Mouse (Mus musculus) cerebellum, postnatal 14 days (tissue): ENCODE measurements around the gene Intu.

Source experiments
- DNase-seq, 2 experiments: peaks; one replicate each; pipeline ENCODE4 v3.0.0; 2021; ENCODE audit warnings: mixed read lengths in 2 of 2

The Intu gene

DNA sequence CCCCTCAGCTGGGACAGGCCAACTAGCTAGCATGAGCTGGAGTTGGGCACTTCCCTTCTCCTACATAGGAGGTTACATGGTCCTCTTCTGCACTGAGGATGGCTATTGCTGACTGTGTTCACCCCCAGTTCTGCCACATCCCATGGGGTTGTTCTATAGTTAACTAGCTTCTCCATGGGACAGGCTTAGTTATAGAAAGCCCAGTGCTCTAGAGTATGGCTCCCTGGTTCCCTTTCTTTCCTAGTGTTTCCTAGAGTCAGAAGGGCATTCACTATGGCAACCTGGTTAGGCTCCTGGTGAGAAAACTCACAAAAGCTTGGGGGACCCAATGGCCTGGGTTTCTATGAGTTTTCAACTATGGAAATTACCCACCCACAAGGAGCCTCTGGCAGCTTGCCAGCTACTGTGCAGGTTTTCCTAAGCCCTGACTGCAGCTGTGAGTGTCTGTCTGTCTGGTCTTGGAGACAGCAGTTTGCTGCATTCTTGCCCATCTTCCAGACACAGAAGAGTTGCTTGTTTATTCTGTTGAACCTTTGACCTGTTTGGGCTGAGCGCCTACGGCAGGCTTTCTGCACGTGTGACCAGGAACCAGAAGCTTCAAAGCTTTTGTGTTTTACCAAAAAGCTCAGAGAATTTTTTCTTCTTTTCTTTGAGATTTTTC, 154.9 kb downstream of the Intu start:
- peak in 1 of 2 experiments; percentile 40 for DNase-seq

DNA sequence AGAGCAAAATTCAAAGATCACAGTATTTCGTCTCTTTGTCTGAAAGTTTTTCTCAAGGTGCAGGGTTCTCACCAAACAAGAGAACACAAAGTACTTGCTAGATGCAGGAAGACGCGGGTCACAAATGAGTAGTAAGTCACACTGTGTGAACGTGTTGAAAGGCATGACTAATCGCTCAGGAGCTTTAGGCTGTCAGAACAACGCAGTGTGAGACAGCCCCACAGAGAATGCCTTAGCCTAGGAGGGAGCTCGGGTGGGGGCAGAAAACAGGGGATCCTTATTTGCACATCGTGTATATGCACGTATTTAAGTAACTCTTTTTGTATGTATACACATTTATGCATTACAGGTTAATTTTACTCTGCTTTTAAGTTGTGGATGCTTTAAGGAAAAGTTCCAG, 155.8 kb downstream of the Intu start:
- no peak for DNase-seq

DNA sequence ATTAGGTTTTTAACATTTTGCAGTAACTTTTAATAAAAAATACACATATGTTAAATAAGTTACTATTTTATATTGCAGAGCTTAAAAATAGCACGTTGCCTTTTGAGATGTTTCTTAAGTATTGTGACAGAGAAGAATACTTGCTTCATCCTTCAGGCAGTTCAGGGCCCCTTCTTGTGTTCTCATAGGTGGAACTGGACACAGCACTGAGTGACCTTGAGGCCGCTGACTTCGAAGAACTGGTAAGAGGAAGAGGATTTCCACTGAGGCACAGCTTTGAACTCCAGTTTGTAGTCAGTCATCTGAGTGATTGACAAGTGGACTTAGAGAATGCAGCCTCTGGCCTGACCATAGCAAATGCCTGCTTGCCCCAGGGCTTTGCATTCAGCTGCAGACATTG, 156.5 kb downstream of the Intu start:
- no peak for DNase-seq

DNA sequence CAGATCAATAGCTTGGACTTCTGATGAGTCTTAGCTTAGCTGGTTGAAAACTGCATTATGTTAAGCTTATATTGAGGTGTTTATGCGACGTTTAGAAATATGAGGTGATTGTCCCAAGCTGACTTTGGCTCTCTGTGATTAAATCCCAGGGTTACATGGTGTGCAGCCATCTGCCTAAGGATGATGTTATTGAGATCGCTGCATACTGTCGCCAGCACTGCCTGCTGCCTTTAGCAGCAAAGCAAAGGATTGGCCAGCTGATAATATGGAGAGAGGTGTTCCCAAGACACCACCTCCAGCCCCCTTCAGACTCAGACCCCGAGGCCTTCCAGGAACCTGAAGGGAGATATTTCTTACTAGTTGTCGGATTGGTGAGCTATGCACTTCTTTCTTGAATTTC, 160.5 kb downstream of the Intu start:
- DNase-seq, result peak; percentile 63 to 72

DNA sequence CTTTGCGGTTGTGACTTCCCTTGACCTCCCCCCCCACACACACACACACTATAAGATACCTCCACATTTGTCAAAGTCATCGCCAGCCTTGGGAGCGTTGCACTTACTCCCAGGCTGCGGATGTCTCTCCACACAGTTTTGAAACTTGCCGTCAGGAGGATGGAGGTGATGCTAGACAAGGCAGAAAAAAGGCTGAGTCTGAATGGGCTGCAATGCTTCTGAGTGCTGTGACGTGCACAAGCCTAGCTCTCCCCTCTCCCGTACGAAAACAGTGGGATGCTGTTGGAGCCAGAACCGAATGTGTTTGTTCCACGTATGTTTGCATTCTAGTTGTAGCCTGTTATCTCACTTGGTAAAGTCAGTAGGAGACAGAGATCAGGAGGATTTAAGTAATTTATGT, 162.3 kb downstream of the Intu start:
- no peak for DNase-seq

DNA sequence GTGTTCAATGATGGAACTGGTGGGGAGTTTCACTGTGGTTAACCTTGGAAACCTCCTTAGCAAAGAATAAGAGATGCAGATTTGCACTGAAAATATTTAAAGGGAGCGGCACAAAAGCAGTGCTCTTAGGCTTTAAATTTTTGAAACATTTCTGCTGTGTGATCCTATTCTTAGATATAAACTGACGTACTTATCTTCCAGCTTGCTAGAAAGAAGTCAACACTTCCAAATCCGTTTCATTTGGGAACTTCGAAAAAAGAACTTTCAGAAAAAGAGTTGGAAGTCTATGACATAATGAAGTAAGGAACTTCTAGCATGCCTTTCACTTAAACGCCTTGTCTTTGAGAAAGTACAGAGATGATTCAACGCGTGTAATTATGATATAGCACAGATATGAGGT, 162.9 kb downstream of the Intu start:
- DNase-seq, result no peak

DNA sequence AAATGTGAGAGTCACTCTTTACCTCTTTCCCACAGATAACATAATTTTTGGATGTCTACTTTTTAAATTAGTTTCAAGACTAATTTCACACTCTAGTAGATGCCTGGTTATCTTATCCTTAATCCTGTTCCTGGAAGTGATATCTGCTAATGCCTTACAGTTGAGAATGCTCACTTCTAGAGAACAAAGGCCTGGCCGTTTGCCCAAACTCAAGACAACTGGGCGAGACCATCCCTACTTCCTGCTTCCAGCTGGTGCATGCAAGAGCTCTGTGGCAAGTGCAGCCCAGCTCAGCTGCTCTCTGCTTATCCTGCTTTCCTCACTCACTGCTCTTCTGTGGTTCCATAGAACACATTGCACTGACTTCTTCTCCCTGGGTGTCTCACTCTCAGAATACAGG, 163.4 kb downstream of the Intu start:
- DNase-seq, result peak in 1 of 2 experiments; percentile 48

DNA sequence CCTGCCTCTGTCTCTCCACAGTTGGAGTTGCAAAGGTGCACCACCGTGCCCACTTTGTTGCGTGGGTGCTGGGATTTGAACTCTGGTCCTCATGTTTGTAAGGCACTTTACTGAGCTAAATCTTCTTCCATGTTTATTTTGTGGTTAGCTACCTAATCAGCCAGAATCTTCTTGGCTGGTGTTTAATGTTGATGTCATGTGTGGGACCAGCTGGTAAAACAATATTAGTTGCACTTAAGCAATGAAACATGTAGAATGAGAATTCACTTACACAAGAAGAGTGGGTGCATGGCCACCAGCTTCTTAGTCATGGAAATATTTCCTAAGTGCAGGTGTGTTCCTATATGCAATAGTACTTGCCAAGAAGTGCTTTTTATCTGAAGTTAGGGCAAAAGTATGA, 164.1 kb downstream of the Intu start:
- no peak for DNase-seq

DNA sequence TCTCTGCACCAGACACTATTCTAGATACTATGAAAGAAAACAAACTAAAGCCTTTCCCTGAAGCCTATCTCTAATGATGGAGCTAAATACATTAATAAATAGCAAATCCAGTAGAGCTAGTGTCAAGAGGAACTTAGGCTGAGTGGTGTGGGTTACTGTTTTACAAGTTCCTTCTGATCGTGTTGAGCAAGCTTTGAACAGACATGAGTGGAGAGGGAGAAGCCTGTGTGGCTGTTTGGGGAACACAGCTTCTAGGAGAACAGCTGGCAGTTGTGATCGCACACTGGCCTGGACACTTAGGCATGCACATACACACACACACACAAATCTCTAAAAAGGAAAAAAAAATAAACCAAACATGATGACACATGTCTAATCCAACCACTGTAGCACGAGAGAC, 167.7 kb downstream of the Intu start:
- DNase-seq, result no peak

DNA sequence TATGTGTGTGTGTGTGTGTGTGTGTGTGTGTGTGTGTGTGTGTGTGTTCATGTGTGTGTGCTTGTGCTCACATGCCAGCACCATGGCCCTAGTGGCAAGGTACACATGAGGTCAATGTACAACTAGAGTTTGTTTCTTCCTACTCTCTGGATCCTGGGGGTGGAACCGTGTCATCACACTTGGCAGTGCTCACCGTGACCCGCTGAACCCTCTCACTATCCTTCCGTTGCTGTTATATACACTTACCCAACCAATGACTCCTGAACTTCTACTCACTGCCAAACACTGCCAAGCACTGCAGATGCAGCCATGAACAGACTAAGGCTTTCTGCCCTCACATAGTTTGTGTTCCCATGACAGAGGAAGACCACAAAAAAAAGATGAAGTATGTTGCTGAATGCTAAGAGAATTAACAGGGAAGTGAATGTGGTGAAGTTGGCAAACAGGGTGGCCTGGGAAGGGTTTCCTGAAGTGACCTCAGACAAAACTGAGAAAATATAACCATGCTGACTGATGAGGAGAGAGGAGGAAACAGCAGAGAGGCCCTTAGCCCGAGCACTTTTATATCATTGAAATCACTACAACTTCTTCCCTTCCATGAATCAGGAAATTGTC, 173.8 kb downstream of the Intu start:
- DNase-seq, result no peak

DNA sequence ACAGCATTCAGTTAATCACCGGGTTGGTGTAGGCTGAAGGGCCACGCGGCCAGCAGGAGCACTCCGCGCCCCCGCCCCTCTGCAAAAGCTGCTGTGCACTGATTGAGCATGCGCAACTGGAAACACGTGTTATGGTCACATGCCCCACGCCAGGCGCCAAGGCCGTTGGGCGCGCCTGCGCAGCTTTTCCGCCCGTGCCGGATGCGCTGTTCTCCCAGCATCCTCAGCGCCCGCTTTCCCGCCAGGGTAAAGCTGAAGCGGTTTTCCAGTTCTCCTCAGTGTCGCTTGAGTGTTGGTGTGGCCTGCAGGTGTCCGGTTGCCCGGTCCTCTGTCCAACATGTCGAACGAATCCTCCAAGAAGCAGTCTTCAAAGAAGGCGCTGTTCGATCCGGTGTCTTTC, 177.6 kb downstream of the Intu start, which contains the start of gene Slc25a31:
Slc25a31 (plus strand) TSS at position 201 of the 400 bp plus-strand sequence.
- DNase-seq, result no peak

DNA sequence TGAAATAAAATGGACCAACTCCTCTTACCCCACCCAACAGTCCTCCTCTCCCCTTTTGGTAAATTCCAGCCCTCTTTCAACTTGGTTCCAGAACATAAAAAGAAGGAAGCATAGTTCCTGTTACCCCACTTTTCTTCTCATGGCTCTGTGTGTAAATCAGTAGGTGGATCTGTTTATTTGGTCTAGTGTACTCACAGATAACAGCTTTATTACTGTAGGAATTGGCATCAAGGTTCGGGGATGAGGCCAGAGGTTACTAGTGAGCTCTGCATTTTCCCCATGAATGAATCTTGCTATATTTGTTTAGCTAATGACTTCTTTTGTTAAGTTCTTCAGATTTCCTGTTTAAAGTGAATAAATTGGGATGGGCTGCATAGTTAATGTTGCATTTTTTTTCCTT, 185.0 kb downstream of the Intu start:
- DNase-seq, result no peak

DNA sequence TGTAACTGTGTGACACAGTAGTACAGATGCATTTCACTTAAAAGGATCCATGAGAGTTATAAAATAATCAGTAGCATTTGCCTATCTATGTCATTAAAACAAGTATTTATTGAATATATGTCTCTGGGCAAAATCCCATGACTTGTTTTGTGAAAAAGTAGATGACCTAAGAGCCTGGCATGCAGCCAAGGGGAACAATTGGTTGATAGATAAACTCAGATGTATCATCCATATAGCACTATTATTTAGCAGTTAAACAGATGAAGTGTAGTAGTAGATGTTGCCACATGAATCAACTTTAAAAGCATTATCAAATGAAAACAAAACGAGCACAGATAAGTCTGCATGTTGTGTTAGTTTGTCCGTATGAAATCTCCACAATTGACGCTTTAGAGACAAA, 187.9 kb downstream of the Intu start:
- DNase-seq, result no peak

DNA sequence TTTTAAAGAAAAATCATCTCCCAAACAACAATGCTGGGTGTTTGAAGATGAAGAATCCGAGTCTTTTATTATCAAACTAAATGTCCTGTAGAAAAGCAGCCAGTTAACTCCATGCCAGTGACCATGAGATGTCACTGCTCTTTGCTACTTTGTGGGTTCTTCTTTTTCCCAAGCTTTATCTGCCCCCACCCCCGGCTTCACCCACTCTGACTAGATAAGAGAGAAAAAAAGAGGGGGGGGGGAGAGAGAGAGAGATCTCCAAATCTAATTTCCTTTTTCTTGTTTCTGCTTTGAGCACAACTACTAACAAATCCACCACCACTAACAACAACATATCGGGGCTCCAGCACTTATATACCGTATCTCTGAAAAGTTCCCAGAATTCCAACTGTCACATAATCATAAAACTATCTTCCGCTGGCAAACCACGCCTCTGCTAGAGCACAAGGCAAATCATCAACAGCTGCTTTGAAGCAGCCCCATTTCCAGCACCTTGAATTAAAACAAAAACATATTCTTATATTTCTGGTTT, 207.4 kb downstream of the Intu start:
- no peak for DNase-seq

DNA sequence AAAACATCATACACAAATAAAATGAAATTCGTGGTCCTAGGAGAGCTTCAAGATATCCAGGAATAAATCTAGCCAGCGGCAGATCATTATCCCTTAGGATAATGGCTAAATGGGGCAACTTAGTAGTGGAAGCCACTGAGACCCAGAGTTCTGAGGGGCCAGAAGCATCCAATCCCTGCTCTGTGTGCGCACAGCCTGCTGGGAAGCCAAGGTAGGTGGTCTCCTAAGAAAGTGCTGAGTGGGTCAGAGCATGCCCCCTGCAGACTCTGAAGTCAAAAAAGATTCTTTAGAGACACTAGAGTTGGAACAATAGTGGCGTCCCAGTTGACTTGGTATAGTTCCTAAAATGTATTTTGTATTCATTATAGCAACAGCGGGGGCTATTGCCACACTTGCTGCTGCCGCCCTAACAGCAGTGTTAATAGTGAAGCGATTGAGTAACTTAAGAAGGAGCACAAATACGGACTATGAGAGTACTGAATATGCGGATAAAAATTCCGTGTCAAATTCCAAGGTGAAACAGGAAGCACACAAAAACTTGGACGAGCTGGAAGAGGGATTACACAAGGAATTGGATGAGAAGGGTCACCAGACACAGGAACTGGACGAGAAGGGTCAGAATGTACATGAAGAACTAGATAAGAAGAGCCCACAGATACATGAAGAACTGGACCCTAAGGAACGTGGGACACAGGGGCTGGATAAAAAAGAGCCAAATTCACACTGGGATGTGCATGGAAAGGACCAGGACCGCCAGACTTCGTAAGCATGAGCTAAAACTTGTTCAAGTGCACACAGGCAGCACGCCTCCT, 213.1 kb downstream of the Intu start, which contains the start of gene Hspa4l:
Hspa4l (plus strand) TSS at position 472 of the 812 bp plus-strand sequence.
- peak; percentile 4 to 10 for DNase-seq

DNA sequence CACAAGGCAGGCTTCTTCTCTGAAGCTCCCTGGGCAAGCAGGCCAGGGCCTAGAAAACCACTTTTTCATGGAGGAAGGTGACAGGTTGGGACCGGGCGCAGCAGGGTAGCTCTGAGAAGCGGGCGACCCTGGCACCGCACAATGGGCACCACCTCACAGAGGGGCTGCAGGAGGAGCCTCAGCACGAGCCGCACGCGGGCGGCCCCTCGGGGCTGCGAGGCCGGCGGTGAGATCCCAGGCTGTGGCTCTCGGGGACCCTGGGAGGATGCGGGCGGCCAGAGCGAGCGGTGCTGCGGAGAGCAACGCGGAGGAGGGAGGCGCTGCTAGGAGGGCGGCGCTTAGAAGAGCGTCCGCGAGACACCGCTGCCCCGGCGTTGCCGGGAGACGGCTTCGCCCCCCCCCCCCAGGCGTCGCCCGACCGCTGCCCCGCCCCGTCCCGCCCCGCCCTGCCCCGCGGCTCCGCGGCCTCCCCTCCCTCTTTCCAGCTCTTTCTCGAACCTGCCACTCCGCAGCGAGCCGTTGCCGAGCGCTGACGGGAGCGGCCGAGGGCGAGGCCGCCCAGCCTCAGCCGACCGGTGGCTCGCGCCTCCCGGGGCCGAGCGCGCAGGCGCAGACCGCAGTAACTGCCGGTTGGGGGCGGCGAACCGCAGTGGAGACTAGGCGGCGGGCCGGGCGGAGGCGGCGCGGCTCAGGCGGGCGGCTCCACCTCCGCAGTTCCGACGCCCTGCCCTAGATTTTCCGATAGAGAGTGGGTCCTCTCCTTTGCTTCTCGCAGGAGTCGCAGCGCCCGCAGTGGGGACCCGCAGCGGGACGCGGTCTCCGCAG, 214.0 kb downstream of the Intu start:
- peak; percentile 95 to 97 for DNase-seq

DNA sequence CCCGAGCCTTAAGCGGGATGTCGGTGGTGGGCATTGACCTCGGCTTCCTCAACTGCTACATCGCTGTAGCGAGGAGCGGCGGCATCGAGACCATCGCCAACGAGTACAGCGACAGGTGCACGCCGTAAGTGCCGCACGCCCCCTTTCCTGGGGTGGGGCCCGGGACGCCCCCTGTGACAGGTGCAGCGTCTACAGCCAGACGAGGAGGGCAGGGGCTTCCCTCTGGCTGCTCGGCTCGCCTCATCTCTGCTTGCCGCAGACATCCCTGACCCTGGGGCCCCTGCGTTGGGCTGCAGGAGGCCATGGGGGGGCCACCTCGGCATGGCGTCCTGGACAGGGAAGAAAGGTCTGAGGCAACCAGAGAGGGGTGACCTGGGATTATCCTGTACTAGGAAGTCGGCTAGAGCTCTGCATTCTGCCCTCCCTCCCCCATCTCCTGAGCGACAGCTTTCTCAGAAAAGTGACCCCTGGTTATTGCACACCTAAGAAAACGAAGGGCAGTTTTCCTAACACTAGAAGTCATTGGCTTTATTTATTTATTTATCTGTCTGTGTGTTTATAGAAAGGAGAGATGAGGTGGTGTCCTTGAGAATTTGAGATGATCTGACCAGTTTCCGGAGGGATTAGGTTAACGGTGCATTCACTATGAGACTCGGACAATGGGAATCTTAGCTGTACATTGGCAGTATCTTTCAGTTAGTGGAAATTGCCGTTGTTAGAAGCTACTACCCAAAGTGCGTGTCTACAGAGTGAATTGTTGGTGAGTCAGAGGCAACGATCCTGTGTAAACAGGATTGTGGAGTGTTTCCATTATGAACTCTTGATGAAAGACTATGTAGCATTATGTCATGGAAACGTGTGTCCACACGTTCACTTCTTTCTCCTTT, 214.8 kb downstream of the Intu start:
- DNase-seq, result peak in 1 of 2 experiments; percentile 70
